In the genomic region with DNA sequence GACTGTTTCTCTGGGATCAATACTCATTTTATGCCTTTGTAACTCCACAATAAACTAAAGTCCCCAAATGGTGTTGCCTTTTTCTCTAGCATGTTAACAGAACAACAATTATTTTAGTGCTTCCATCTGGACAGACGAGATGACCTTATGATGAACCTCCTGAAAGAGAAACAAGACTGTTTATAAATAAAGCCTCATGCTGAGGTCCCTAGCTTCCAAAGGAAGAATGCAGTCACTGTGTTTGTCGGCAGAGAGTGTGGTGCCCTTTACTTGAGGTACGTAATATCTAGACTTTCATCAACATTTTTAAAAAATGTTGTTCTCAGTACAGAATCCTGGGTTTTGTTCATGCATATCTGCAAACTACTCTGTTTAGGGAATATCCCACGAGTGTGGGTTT, we compare ENCODE assay signal across 19 mouse cellular contexts.
DNase-seq lines count a peak whose midpoint lies in the region; ATAC-seq and TF ChIP-seq lines count a peak whose summit lies in the region.
"Had no signal": no experiment of that assay in that cellular context is flagged by ENCODE, and none has a peak within 500 bp of the region (broad histone marks: within the 10 kb centered on the region; RNA-seq: fewer than 3 reads in every experiment).

No protein-coding gene starts in this region.

- no peaks in the 10 kb centered on the region for H3K9me3 ChIP-seq in midbrain, postnatal 0 days (ENCODE audit: low read length)
- no peaks in the 10 kb centered on the region for H3K9me3 ChIP-seq in midbrain, embryonic 10.5 days (replicated peaks)
- H3K9me3 ChIP-seq: forebrain, embryonic 13.5 days; G1E; heart, embryonic 10.5 days; midbrain, embryonic 13.5 days had no signal

- H3K27me3 ChIP-seq in midbrain, postnatal 0 days (ENCODE audit: insufficient read depth, low read length), result no peaks in the 10 kb centered on the region
- no peaks in the 10 kb centered on the region for H3K27me3 ChIP-seq in midbrain, embryonic 10.5 days (ENCODE audit: low read depth, poor library complexity, severe bottlenecking)
- H3K27me3 ChIP-seq: forebrain, embryonic 13.5 days; midbrain, embryonic 13.5 days had no signal

- no peaks in the 10 kb centered on the region for H3K36me3 ChIP-seq in midbrain, postnatal 0 days (ENCODE audit: insufficient read depth, low read length)
- no peaks in the 10 kb centered on the region for H3K36me3 ChIP-seq in midbrain, embryonic 10.5 days
- H3K36me3 ChIP-seq: G1E; heart, embryonic 10.5 days; midbrain, embryonic 13.5 days had no signal

- no peak overlapping the region for H3K4me2 ChIP-seq in midbrain, postnatal 0 days (ENCODE audit: low read depth, low read length, poor library complexity, severe bottlenecking)
- H3K4me2 ChIP-seq: forebrain, embryonic 13.5 days; midbrain, embryonic 13.5 days had no signal

- no peak overlapping the region for H3K9ac ChIP-seq in midbrain, postnatal 0 days (replicated peaks; ENCODE audit: low read length, poor library complexity, severe bottlenecking)
- H3K9ac ChIP-seq: forebrain, embryonic 13.5 days; liver, postnatal 0 days; midbrain, embryonic 13.5 days had no signal

- TF ChIP-seq CTCF in midbrain, postnatal 0 days (IDR thresholded peaks at IDR 0.05), result 0 out of 2 replicates have a peak, but pooled peaks have one; percentile 6

- ATAC-seq in midbrain, postnatal 0 days (ENCODE audit: low FRiP score), result no peak
- ATAC-seq: forebrain, embryonic 13.5 days; liver, postnatal 0 days; midbrain, embryonic 13.5 days had no signal

- H3K4me1 ChIP-seq in midbrain, postnatal 0 days (ENCODE audit: insufficient read depth, low read length), result no peaks in the 10 kb centered on the region
- no peaks in the 10 kb centered on the region for H3K4me1 ChIP-seq in midbrain, embryonic 10.5 days
- H3K4me1 ChIP-seq: midbrain, embryonic 13.5 days had no signal

- no peak overlapping the region for H3K4me3 ChIP-seq in midbrain, postnatal 0 days (ENCODE audit: low read depth, low read length)
- H3K4me3 ChIP-seq in midbrain, embryonic 10.5 days, result no peak overlapping the region
- H3K4me3 ChIP-seq: forebrain, embryonic 13.5 days; heart, embryonic 10.5 days; midbrain, embryonic 13.5 days; myocyte had no signal

- 69% methylated on average over 4 of the region's 4 CpGs for WGBS in midbrain, postnatal 0 days
- WGBS in midbrain, embryonic 10.5 days, result 71% methylated on average over 4 of the region's 4 CpGs

- peak; percentile 5 for DNase-seq in gastrocnemius, adult 18-20 months (ENCODE audit: low spot score)
- no peak for DNase-seq in gastrocnemius, postnatal 10 days
- DNase-seq in kidney, postnatal 14 days, result peak; percentile 15
- DNase-seq in kidney, postnatal 4 days, result no peak
- no peak for DNase-seq in midbrain, postnatal 0 days (ENCODE audit: low spot score)
- DNase-seq in midbrain, embryonic 10.5 days (ENCODE audit: low spot score), result no peak
- peak; percentile 20 for DNase-seq in forelimb bud, embryonic 11.5 days (ENCODE audit: low read depth, low spot score)
- no peak for DNase-seq in cerebellum, adult 8-10 months
- DNase-seq: adrenal gland, postnatal 36 days; cerebellum, adult 9-10 months; gastrocnemius, postnatal 36 days; liver, postnatal 0 days; right cerebral cortex, postnatal 25 days; thymus, adult 2 months had no signal

- no peak overlapping the region for H3K27ac ChIP-seq in midbrain, postnatal 0 days (ENCODE audit: low read depth, low read length)
- no peak overlapping the region for H3K27ac ChIP-seq in midbrain, embryonic 10.5 days (replicated peaks)
- H3K27ac ChIP-seq: forebrain, embryonic 13.5 days; heart, embryonic 10.5 days; midbrain, embryonic 13.5 days had no signal

Comparison
In these comparisons a context has a peak if more than half of its experiments do, and no peak if none do; other contexts are left out.
1. DNase-seq: peak in gastrocnemius, adult 18-20 months (single experiment), kidney, postnatal 14 days (single experiment) and forelimb bud, embryonic 11.5 days (single experiment); none in gastrocnemius, postnatal 10 days (single experiment), kidney, postnatal 4 days (0 of 2), midbrain, postnatal 0 days (single experiment), midbrain, embryonic 10.5 days (single experiment) and cerebellum, adult 8-10 months (single experiment).